Mouse (Mus musculus) kidney, postnatal 25 days (tissue): ENCODE data around the gene Piwil1.

Experiments
- DNase-seq, 2 experiments: peaks; one replicate each; pipeline ENCODE4 v3.0.0; 2021; ENCODE audit warnings: mixed read lengths in 2 of 2

Piwil1 gene

GRCm38 (mm10) chr5:128702224-128702623 lies at the start of gene Piwil1:
TSS of gene Piwil1 (plus strand) at chr5:128702524.
- no peak for DNase-seq

GRCm38 (mm10) chr5:128656496-128657135 lies 45.7 kb upstream of the Piwil1 start:
- DNase-seq: no peak

DNA sequence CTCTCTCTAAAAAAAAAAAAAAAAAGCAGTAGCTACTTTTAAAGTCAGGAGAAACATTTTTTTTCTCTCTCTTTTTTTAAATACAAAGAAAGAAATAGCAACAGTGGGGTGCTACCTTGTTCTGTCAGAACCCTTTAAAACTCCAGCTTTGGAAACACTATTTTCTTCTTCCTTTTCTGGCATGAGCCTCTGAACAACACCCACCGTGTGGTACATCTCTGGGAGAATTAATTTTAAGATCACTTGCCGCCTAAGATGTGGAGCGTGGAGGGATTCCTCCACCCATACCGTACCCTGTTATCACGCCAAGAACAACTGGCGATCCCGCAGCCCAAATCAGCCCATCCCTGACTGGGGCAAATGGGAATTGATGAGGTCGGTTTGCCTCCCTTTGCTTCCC lies 42.2 kb upstream of the Piwil1 start:
- no peak for DNase-seq

DNA sequence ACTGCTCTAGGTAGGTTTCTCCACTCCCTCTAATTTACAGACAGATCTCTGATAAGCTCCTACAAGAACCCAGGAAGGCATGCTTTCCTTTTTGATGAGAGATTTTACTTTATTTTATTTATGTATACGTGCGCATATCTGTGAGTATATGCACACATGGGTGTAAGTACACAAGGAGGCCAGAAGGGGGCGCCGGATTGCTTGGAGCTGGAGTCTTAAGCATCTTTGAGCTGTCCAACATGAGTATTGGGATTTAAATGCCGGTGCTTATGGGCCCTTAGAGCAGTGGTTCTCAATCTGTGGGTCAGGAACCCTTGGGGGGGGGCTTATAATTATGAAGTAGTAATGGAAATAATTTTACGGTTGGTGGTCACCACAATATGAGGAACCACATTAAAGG lies 39.4 kb upstream of the Piwil1 start:
- DNase-seq: no peak

- no peak for DNase-seq
Observed at GRCm38 (mm10) chr5:128663976-128664375, 38.3 kb upstream of the Piwil1 start.

- no peak for DNase-seq
Observed at GRCm38 (mm10) chr5:128665045-128665444, 37.3 kb upstream of the Piwil1 start.

DNA sequence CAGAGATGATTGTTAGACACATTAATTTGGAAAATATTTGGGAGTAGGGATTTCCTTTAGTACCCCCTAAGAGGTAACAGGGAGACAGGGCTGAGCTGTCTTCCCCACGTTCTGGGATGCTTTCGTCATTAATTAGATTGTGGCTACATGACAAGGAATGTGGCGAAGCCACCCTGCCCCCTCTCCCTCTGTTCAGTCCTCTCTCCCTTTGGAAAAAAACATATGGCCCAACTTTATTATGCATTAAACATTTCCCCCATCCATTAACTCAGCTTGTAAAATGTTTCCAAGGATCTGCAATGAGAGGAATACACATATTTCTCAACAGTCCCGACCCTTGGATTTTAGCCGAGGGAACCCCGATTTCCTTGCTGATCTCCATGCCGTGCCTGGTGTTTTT lies 35.0 kb upstream of the Piwil1 start:
- no peak for DNase-seq

DNA sequence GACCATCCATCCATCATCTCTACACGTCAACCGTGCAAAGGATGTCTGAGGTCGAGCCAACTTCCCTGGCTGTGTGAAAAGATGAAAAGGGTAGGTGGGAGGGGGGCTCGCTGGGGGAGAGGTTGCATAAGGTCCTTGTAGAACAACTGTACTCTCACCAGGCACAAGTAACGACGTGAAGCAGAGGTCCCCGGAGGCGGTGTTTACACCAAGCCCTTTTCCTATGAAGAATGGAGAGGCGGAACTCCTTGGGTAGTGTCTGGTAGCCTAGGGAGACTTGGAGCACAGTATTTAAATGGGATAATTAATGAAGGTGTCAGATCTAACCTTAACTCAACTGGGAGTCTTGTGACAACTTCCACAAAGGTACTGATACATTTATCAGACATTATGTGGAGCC lies 28.2 kb upstream of the Piwil1 start:
- no peak for DNase-seq

DNA sequence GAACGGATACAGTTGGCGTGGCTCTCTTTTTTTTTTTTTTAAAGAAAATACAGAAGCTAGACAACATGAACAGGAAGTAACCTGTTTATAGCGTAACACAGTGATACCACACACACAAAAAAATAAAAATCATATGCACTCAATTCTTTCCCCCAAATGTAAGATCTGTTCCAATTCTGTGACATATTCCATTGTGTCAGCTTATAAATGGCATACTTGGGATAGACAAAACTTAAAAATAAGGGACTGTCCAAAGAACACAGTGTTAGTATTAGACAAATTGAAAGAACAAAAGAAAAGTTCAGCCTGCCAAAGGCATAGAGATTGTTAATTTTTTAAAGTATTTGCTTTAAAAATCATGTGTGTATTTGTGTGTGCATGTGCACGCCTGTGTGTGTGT lies 25.0 kb upstream of the Piwil1 start:
- DNase-seq: no peak

DNA sequence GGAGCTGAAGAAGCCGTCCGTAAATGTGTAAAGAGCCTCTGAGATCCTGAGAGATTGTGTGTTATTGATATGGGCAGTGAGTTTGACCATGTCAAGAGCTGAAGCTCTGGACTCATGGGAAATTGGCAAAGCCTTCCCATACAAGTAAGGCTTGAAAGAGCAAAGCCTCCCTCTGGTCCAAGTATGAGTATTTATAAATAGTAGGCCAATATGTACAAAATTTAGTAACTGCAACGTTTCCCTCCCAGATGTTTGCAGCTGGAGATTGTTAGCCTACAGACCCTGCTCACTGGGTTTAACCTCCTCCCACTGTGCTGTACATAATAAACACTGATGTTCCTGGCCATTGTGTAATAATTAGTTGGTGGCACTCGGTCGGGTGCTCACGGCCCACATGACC lies 24.5 kb upstream of the Piwil1 start:
- DNase-seq: no peak

GRCm38 (mm10) chr5:128681456-128681855 lies 20.9 kb upstream of the Piwil1 start:
- peak in 1 of 2 experiments; percentile 7 for DNase-seq

GRCm38 (mm10) chr5:128684192-128684591 lies 18.1 kb upstream of the Piwil1 start:
- DNase-seq: no peak

- no peak for DNase-seq
Observed at GRCm38 (mm10) chr5:128684621-128685020, 17.7 kb upstream of the Piwil1 start.

DNA sequence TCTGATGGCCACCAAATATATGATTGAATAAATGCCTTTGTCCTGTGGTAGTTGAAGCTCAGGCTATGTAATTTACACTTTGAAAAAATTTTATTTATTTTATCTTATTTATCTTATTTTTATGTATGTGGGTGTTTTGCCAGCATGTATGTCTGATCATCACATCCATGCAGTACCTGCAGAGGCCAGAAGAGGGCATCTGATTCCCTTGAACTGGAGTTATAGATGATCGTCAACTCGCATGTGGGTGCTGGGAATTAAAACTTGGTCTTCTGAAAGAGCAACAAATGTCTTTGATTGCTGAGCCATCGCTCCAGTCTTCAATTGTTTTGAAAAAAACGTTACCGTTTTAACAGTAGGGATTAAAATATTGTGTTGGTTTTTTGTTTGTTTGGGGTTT lies 15.2 kb upstream of the Piwil1 start:
- DNase-seq: no peak

GRCm38 (mm10) chr5:128694107-128694506 lies 8.2 kb upstream of the Piwil1 start:
- no peak for DNase-seq

- no peak for DNase-seq
Observed at GRCm38 (mm10) chr5:128694611-128695325, 7.6 kb upstream of the Piwil1 start.

DNA sequence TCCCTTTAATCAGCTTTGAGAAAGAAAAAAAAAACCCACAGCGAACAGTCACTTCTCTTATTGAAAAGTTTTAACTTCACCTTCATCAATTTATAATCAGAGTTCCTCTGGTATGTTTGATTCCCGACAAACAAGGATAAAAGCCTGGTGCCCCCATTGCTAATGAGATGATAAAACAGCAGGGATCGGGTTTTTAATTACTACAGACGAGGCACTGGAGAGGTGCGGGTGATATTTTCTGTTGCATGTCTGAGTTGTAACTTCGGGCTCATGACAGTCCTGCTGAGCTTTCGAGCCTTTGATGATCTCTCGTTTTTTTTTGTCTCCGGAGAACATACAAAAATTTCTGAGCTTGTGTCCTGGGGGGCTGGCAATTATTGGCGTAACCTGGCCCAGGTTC lies 5.5 kb upstream of the Piwil1 start:
- no peak for DNase-seq

GRCm38 (mm10) chr5:128700716-128701115 lies 1.6 kb upstream of the Piwil1 start:
- no peak for DNase-seq

DNA sequence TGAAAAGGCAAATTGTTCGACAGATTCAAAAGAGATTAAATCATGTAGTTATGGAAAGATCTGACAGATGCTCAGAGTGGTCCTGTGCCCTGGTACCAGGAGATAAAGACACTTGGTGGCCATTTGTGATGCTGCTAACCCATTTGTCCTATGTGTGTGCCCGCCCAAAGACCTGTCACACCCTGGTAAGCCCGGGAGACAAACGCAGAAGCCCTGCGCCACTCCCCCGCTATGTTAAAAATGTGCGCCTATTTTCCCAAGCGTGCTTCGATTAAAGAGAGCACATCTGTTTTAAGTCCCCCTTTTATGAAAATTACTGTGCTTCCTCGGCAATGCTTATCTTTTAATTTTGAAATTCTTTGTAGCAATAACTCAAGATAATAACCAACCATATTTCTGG lies 1.4 kb downstream of the Piwil1 start:
- DNase-seq: no peak

- no peak for DNase-seq
Observed at GRCm38 (mm10) chr5:128704134-128704904, 2.0 kb downstream of the Piwil1 start.

DNA sequence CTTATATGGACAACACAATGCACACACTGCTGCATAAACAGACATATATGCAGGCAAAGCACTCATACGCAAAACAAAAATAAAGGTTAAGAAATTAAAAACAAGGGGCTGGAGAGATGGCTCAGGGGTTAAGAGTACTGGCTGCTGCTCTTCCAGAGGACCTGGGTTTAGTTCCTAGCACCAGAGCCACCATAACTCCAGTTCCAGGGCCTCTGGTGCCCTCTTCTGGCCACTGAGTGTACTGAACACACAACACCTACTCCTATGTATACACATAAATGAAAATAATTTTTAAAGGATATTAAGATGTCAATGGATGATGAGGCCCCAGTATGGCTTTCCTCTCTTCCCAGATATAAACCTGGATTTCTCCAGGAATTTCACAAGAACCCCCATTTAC lies 4.1 kb downstream of the Piwil1 start:
- DNase-seq: no peak

GRCm38 (mm10) chr5:128707271-128707670 lies 4.9 kb downstream of the Piwil1 start:
- no peak for DNase-seq

GRCm38 (mm10) chr5:128708929-128709328 lies 6.6 kb downstream of the Piwil1 start:
- DNase-seq: no peak

- DNase-seq: no peak
Observed at GRCm38 (mm10) chr5:128710596-128710995, 8.3 kb downstream of the Piwil1 start.
